Mouse (Mus musculus) thymus, postnatal 14 days (tissue): ENCODE results near the gene Spg21.
A peak's percentile ranks its signal among the peaks of the same experiment; 100 is the strongest.

ENCODE experiments used
- DNase-seq: peaks from one replicate; pipeline ENCODE4 v3.0.0; 2021

Gene Spg21

GRCm38 (mm10) chr9:65480071-65480470 lies 19.3 kb downstream of the Spg21 start:
- no peak for DNase-seq

DNA sequence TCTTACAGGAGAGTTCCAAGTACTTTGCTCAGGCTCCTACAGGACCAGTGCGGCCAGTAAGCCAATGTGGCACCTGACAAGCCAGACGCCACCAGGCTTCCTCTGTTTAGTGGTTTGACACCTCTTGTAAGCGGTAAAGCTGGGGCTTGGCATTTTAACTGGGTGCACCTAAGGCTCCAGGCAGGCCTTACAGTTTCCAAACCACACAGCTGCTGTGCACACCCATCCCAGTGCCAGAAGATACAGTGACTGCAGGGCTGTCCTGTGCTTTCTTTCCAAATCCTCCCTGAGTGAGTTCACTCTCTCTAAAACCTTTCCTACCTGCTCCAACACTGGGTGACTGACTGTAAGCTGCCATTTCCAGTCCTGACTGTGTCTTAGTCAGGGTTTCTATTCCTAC lies 30.7 kb downstream of the Spg21 start:
- DNase-seq, result no peak

GRCm38 (mm10) chr9:65492351-65492750 lies 31.6 kb downstream of the Spg21 start:
- DNase-seq, result no peak

- no peak for DNase-seq
These were observed 32.1 kb downstream of the Spg21 start for GRCm38 (mm10) chr9:65492851-65493250.

- DNase-seq, result peak; percentile 13
These were observed 41.4 kb downstream of the Spg21 start for GRCm38 (mm10) chr9:65502146-65502545.

- DNase-seq, result no peak
These were observed 42.2 kb downstream of the Spg21 start for GRCm38 (mm10) chr9:65502721-65503505.

GRCm38 (mm10) chr9:65508449-65508848 lies 47.7 kb downstream of the Spg21 start:
- peak; percentile 23 for DNase-seq

- no peak for DNase-seq
These were observed 51.8 kb downstream of the Spg21 start for GRCm38 (mm10) chr9:65512520-65512919.

DNA sequence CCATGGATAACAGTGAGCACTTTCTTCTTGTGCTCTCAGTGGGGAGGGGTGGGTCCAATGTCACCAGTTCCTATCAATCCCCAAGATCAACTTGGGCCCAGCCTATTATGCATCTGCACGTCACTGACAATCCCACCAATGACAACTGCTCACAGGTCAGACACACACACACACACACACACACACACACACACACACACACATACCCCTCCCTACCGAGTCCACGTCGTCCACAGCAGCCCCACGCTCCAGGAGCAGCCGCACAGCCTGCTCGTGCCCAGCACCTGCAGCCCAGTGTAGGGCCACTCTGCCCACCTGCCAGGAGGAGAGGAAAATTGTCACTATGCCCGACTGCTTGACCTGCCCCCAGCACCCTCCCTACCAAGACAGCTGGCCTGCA lies 53.7 kb downstream of the Spg21 start:
- no peak for DNase-seq

DNA sequence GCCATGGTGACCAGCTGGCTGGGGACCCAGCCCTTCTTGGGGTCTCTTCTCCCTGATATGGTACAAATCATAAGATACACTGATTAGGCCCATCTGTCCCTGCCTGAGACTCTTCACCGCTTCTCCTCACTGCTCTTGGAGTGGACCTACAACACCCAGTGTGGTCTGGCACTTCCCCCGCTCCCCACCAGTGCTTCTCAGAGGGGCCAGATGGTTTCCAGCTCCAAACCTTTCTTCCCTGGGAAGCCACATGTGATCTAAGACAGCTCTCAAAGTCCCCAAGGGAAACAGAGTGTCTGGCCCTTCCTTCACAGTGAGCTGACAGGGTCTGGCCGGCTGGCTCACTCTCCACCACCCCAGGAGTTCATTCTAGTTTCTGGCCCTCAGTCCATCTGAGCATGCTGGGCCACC lies 54.1 kb downstream of the Spg21 start:
- no peak for DNase-seq

DNA sequence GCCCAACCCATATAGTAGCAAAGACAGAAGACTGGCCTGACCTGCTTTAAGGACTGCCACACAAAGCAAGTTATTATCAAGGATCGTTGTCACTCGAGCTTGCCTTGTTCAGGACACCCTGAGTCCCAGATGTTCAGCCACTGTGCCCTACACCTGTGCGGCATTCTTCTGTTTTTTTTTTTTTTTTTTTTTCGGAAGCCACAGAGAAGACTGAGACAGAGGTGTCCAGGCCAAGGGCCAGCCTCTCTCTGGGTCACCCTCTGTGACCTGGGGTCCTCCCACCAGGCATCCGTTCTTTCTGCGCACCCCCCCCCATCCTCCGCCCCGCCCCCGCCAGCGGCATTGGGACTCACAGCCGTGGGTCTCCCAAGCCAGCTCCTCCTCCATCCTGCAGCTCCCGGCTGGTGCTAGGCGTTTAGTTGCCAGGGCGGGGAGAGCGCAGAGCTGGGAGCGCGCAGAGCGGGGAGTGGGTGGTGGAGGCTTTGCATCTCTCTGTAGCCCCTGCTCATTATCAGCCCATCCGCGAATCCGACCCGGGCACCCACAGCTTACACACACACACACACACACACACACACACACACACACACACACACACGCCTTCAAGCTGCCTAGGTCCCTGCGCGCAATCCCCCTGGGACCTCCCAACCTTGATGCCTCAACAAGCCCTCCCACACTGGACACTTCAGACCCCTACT lies 59.2 kb downstream of the Spg21 start, which contains the start of gene Ankdd1a:
TSS of gene Ankdd1a (minus strand) at position 387 of the 698 bp plus-strand sequence.
- DNase-seq, result no peak

DNA sequence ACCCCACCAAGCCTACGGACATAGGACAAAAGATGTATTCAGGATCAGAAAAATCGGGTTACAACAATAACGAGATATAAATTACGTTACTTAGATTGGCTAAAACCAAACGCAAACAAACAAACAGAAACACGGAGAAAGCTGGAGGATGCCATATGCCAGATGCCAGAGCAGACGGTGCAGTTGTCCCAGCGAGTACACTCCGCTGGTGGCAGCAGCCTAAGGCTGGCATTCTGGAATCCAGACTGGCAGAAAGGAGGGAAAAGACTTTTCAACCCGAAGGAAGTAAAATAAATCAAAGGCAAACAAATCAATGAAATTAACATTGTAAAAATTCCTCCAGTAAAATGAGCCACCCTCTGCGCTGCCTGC lies 59.7 kb downstream of the Spg21 start:
- no peak for DNase-seq

DNA sequence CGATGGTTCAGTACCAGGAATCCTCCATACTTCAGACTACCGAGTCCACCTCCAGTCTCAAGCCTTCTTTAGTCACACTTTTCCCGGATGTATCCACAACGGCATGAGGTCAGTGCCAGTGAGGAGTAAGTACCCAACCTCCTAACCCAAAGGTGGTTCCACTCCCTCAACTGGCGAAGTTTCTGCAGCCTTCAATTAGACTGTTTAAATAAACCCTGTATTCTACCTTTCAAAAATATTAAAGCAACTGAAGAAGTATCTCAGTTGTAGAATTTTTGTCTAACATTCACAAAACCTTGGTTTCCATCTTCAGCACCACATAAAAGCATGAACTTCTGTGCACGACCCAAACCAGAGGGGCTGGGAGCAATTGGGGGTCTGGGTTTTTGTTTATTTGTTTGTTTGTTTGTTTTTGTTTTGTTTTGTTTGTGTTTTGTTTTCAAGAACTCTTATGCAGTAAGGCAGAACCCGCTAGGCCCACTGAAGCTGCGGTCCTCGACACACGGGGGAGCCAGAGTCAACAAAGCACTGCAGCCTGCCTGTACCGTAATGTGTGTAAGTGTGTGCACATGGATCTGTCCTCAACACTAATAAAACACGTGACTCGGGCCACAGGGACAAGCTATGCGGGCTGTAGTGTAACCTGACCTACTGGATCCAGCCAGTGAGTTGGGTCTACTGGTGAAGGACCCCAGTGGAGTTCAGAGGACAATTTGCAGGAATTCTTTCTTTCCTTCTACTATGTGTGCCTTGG lies 63.0 kb downstream of the Spg21 start:
- DNase-seq, result peak; percentile 83

DNA sequence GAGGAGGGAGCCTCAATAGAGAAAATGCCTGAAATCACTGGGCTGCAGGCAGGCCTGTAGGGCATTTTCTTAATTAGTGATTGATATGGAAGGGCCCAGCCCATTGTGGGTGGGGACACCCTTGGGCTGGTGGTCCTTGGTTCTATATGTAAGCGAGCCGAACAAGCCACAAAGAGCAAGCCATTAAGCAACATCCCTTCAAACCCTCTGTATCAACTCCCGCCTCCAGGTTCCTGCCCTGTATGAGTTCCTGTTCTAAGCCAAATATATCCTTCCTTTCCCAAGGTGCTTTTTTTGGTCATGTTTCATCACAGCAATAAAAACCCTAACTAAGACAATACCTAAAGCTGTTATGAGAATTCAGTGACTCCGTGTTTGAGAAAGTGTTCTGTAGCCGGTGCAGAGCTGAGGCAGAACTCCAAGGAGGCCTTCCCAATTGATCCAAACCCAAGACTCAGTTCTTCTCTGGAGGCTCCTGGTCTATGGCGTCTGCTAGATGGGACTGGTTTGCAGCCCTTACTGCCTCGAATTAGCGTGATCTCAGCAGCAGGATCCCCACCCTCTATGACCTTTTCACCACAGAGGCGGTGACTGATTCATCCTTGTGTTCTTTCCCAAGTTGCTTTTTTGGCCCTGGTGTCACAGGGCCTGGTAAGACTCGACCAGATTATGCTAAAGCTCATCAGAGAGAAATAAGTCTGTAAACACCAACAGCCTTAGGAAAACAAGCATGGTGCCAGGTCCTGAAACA lies 64.9 kb downstream of the Spg21 start:
- DNase-seq, result no peak

DNA sequence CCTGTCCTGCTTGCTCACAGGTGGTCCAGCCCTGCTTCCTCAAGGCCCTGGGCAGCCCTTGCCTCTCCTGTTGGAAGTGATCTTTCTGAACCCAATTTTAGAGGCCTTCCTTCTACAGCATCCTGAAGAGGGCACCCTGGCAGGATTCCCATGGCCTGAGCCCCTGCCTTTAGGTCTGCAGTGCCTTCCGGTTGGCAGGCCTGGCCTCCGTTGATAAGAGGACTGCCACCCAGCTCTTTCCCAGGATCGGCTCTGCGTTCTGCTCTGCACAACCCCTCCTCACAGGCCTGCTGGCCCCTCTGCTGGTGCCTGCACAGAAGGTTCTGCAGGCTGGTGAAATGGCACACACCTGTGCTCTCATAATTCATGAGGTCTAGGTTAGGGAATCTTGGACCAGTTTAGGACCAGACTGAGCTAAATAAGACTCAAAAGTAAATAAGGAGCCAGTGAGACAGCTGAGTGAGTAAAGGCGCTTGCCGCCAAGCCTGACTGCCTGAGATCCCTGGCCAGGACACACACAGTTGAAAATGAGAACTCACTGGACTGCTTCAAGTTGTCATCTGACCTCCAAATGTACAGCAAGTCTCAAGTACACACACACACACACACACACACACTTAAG lies 67.8 kb downstream of the Spg21 start:
- no peak for DNase-seq

DNA sequence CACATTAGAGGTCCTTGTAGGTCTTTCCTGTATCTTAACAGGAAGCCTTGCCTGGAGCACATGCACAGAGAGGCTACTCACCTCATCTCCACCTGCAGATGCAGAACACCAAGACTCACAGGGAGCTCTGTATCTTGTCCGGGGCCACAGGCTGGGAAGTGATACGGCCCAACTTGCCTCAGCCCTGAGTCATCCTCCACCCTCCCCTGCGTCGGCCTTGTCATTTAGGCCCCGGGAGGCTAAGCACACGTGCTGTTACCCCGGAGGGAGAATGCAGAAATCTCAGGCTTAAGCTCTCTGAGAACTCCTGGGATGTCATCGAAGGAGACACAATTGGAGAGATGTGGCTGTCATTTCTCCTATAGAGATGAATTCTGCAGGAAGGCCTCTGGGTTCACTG lies 68.9 kb downstream of the Spg21 start:
- DNase-seq, result no peak

GRCm38 (mm10) chr9:65531283-65531682 lies 70.5 kb downstream of the Spg21 start:
- no peak for DNase-seq

GRCm38 (mm10) chr9:65532986-65533385 lies 72.2 kb downstream of the Spg21 start:
- no peak for DNase-seq

- DNase-seq, result no peak
These were observed 73.4 kb downstream of the Spg21 start for GRCm38 (mm10) chr9:65534111-65534510.

GRCm38 (mm10) chr9:65535191-65535722 lies 74.5 kb downstream of the Spg21 start:
- peak; percentile 75 for DNase-seq

DNA sequence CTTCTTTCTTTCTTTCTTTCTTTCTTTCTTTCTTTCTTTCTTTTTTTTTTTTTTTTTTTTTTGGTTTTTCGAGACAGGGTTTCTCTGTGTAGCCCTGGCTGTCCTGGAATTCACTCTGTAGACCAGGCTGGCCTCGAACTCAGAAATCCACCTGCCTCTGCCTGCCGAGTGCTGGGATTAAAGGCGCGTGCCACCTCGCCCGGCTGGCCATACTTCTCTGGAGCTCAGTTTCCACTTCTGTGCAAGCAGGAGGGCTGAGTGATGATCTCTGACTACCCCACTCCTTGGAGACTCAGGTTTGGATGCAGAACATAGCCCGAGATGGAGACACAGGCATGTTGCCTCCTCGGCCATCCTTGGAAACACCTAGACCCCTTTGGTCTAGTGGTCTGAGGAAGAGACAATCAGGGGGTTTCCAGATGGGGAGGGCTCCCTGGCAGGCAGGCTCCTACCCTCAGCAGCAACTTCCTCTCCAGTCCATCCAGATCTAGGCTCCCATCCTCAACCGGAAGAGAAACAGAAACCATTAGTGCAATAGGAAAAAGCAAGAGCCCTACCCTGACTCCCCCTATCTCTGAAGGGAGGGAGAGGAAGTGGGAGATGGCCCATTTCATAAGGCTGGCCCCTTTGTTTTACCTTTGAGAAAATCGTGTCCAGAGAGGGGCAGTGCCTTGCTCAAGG lies 75.2 kb downstream of the Spg21 start:
- peak; percentile 47 for DNase-seq

- peak; percentile 29 for DNase-seq
These were observed 75.7 kb downstream of the Spg21 start for GRCm38 (mm10) chr9:65536491-65536890.
